Mouse (Mus musculus) liver, adult 2 months (tissue): ENCODE measurements around the gene Zfp568. TPM values are rescaled to one million over a fixed set of nuclear protein-coding genes. Genes with fewer than 3 reads are reported as not detected.

Experiments
- DNase-seq: peaks from one replicate; pipeline ENCODE4 v3.0.0-alpha.2; 2011; ENCODE audit warnings: low read depth, low spot score; ENCODE audit errors: extremely low read depth
- H3K27ac ChIP-seq: fragments of 200-500 bp; replicated peaks from 2 replicates; pipeline ENCODE4 v1.5.1; 2012; ENCODE audit warnings: low read depth, mild to moderate bottlenecking, control low read depth, inconsistent platforms, low read length; ENCODE audit not compliant: insufficient read depth
- H3K27me3 ChIP-seq: fragments of 200-500 bp; 2 replicates; pipeline ENCODE4 v1.6.1; 2012; ENCODE audit warnings: mild to moderate bottlenecking, moderate library complexity, low read length, inconsistent platforms; ENCODE audit not compliant: control insufficient read depth, insufficient read depth
- H3K36me3 ChIP-seq: fragments of 200-500 bp; 2 replicates; pipeline ENCODE4 v1.6.1; 2012; ENCODE audit warnings: low read length, inconsistent platforms; ENCODE audit not compliant: control insufficient read depth, insufficient read depth
- H3K4me1 ChIP-seq: fragments of 200-500 bp; 2 replicates; pipeline ENCODE4 v1.6.1; 2011; ENCODE audit warnings: low read length; ENCODE audit not compliant: control insufficient read depth, insufficient read depth
- H3K4me3 ChIP-seq: fragments of 200-500 bp; 2 replicates; pipeline ENCODE4 v1.5.1; 2011; ENCODE audit warnings: low read depth, mild to moderate bottlenecking, control low read depth, low read length, moderate library complexity; ENCODE audit not compliant: insufficient read depth
- H3K79me2 ChIP-seq: fragments of 200-500 bp; 2 replicates; pipeline ENCODE4 v1.6.1; 2012; ENCODE audit warnings: inconsistent platforms, mild to moderate bottlenecking, low read length, moderate library complexity; ENCODE audit not compliant: control insufficient read depth, insufficient read depth
- H3K9ac ChIP-seq: fragments of 200-500 bp; 2 replicates; pipeline ENCODE4 v1.6.1; 2012; ENCODE audit warnings: low read depth, mild to moderate bottlenecking, control low read depth, inconsistent platforms, low read length
- CTCF ChIP-seq: fragments of 200-500 bp; IDR thresholded peaks from 2 replicates; pipeline ENCODE4 v1.5.1; 2011; ENCODE audit warnings: low read depth, low read length, control low read depth
- POLR2A ChIP-seq: fragments of 200-500 bp; IDR thresholded peaks from 2 replicates; pipeline ENCODE4 v1.6.1; 2011; ENCODE audit warnings: low read length, control low read depth; ENCODE audit not compliant: insufficient read depth; ENCODE audit errors: extremely low read depth
- WGBS: fragments of 180-500 bp; shearing (Covaris S2); methylation state at CpG from one replicate; pipeline ENCODE4 v1.1.7; 2018; 5-methylcytosine and 5-hydroxymethylcytosine counted together
- polyA plus RNA-seq: library from polyadenylated mRNA; depleted of rRNA; stranded (reverse); fragments of >200 nt; gene quantifications from 2 replicates; pipeline ENCODE4 v1.2.3, GENCODE M21; 2012
- total RNA-seq: library from RNA; depleted of rRNA; stranded (reverse); fragments of >200 nt; gene quantifications from 2 replicates; pipeline ENCODE4 v1.2.3, GENCODE M21; 2014

The Zfp568 gene
- total and polyA plus RNA-seq, 2 experiments = 4.3 to 8.8 TPM

GRCm38 (mm10) chr7:30044354-30044753, 60.6 kb downstream of the Zfp568 start:
- 69% methylated on average over 9 of the region's 9 CpGs for WGBS
- no peaks in the 10 kb centered on the region for H3K36me3 ChIP-seq
- DNase-seq = no peak

GRCm38 (mm10) chr7:30048126-30048525, 64.4 kb downstream of the Zfp568 start:
- H3K4me1 ChIP-seq = no peaks in the 10 kb centered on the region
- no peaks in the 10 kb centered on the region for H3K36me3 ChIP-seq
- no peak overlapping the region for H3K9ac ChIP-seq
- H3K27me3 ChIP-seq = no peaks in the 10 kb centered on the region
- no peak for TF ChIP-seq CTCF
- no peak for TF ChIP-seq POLR2A
- H3K27ac ChIP-seq = no peak overlapping the region
- no peak for DNase-seq
- WGBS = 70% methylated on average over 4 of the region's 4 CpGs
- no peaks in the 10 kb centered on the region for H3K79me2 ChIP-seq
- H3K4me3 ChIP-seq = no peak overlapping the region

More at GRCm38 (mm10) chr7:30044354-30044753, 60.6 kb downstream of the Zfp568 start:
- Histone ChIP-seq H3K79me2 (no peaks in the 10 kb centered on the region), H3K4me1 (no peaks in the 10 kb centered on the region), H3K9ac (no peak overlapping the region), H3K27me3 (no peaks in the 10 kb centered on the region), H3K4me3 (no peak overlapping the region), H3K27ac (no peak overlapping the region)
- TF ChIP-seq POLR2A = no peak
- TF ChIP-seq CTCF = no peak

- peak; percentile 76 for DNase-seq
- H3K27ac ChIP-seq = no peak within 1 kb of the TSS
- peak within 1 kb of the TSS; percentile 63 for H3K4me3 ChIP-seq
- H3K36me3 ChIP-seq = no peaks in the 10 kb centered on the region
- no peaks in the 10 kb centered on the region for H3K4me1 ChIP-seq
- H3K9ac ChIP-seq = peak within 1 kb of the TSS; percentile 47
- TF ChIP-seq POLR2A = no peak
- TF ChIP-seq CTCF = no peak
- no peaks in the 10 kb centered on the region for H3K79me2 ChIP-seq
- H3K27me3 ChIP-seq = no peaks in the 10 kb centered on the region
- WGBS = under 1% methylated on average over 40 of the region's 40 CpGs
Measured at GRCm38 (mm10) chr7:30050882-30051548, 67.3 kb downstream of the Zfp568 start, which contains the start of gene Zfp14. Zfp14 (minus strand) TSS chr7:30051380.

- no peak overlapping the region for H3K27ac ChIP-seq
- WGBS = 15% methylated on average over 3 of the region's 3 CpGs
- H3K79me2 ChIP-seq = no peaks in the 10 kb centered on the region
- H3K4me1 ChIP-seq = no peaks in the 10 kb centered on the region
- H3K4me3 ChIP-seq = no peak overlapping the region
- H3K36me3 ChIP-seq = no peaks in the 10 kb centered on the region
- no peak for DNase-seq
- no peak overlapping the region for H3K9ac ChIP-seq
- no peaks in the 10 kb centered on the region for H3K27me3 ChIP-seq
- TF ChIP-seq POLR2A (no peak), CTCF (no peak)
Measured at GRCm38 (mm10) chr7:30053591-30053990, 69.8 kb downstream of the Zfp568 start.

GRCm38 (mm10) chr7:30060341-30060740, 76.6 kb downstream of the Zfp568 start:
- Histone ChIP-seq H3K4me3 (no peak overlapping the region), H3K36me3 (no peaks in the 10 kb centered on the region), H3K79me2 (no peaks in the 10 kb centered on the region), H3K9ac (no peak overlapping the region), H3K27ac (no peak overlapping the region), H3K27me3 (no peaks in the 10 kb centered on the region), H3K4me1 (no peaks in the 10 kb centered on the region)
- no peak for TF ChIP-seq CTCF
- no peak for TF ChIP-seq POLR2A
- no peak for DNase-seq
- 96% methylated on average over 6 of the region's 6 CpGs for WGBS

- peak; percentile 7 for DNase-seq
- TF ChIP-seq CTCF = peak; percentile 27; the same call in 1 of the 2 replicates
- TF ChIP-seq POLR2A = no peak
Measured at GRCm38 (mm10) chr7:30062478-30062877, 78.7 kb downstream of the Zfp568 start.

More at GRCm38 (mm10) chr7:30062478-30062877, 78.7 kb downstream of the Zfp568 start:
- Histone ChIP-seq H3K36me3 (no peaks in the 10 kb centered on the region), H3K27me3 (no peaks in the 10 kb centered on the region), H3K27ac (no peak overlapping the region), H3K9ac (no peak overlapping the region), H3K4me3 (no peak overlapping the region), H3K79me2 (no peaks in the 10 kb centered on the region), H3K4me1 (no peaks in the 10 kb centered on the region)
- WGBS = 96% methylated on average over 5 of the region's 5 CpGs
